Comparison of ENCODE assay signal across 25 mouse cellular contexts in the genomic region with DNA sequence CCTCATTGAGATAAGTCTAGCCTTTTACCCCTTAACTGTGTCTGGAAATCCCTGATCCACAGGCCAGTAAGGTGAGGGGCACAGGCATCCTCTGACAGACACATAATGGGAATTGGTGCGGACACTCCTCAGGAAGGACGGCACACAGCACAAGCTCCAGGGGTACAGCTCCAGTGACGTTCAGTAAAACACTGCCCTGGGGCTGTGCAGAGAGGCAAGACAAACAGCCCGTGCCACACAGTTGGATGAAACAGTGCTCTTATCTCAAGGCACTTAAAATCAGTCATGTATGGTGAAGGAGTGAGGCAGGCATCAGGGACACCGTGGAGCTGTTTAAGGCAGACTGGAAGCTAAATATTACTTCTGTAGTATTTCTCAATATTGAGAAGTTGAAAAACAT. TPM values are rescaled to one million over a fixed set of nuclear protein-coding genes. Genes with fewer than 3 reads are reported as not detected.
A peak's percentile ranks its signal among the peaks of the same experiment; 100 is the strongest.
DNase-seq lines count a peak whose midpoint lies in the region; ATAC-seq lines count a peak whose summit lies in the region.
"Had no signal": no experiment of that assay in that cellular context is flagged by ENCODE, and none has a peak within 500 bp of the region (broad histone marks: within the 10 kb centered on the region; RNA-seq: fewer than 3 reads in every experiment).

No protein-coding gene starts in this region.

- no peak for ATAC-seq in heart, embryonic 11.5 days (replicated peaks; ENCODE audit: insufficient number of reproducible peaks, low FRiP score, low TSS enrichment)
- no peak for ATAC-seq in heart, embryonic 16.5 days (replicated peaks; ENCODE audit: extremely low read depth, insufficient read depth, low FRiP score)
- peak; percentile 41; the same call in 1 of the 2 replicates for ATAC-seq in neural tube, embryonic 13.5 days (ENCODE audit: low read depth)
- no peak for ATAC-seq in neural tube, embryonic 15.5 days (ENCODE audit: low FRiP score)
- ATAC-seq: forebrain, embryonic 15.5 days; hindbrain, postnatal 0 days had no signal

- H3K27me3 ChIP-seq in heart, embryonic 11.5 days (ENCODE audit: control insufficient read depth, insufficient read depth, low read length) = no peaks in the 10 kb centered on the region
- no peaks in the 10 kb centered on the region for H3K27me3 ChIP-seq in heart, embryonic 16.5 days (ENCODE audit: control insufficient read depth, insufficient read depth, low read length)
- no peaks in the 10 kb centered on the region for H3K27me3 ChIP-seq in neural tube, embryonic 13.5 days
- no peaks in the 10 kb centered on the region for H3K27me3 ChIP-seq in neural tube, embryonic 15.5 days (replicated peaks)
- H3K27me3 ChIP-seq: forebrain, embryonic 15.5 days; hindbrain, embryonic 13.5 days had no signal

- H3K4me1 ChIP-seq in heart, embryonic 11.5 days (ENCODE audit: control insufficient read depth, insufficient read depth, low read length) = 0 out of 2 replicates have a peak, but pooled peaks cover 7% of the 10 kb centered on the region
- H3K4me1 ChIP-seq in heart, embryonic 16.5 days (ENCODE audit: control insufficient read depth, insufficient read depth, low read length) = peaks cover 7% of the 10 kb centered on the region; the same call in 1 of the 2 replicates
- H3K4me1 ChIP-seq in neural tube, embryonic 13.5 days (replicated peaks) = peaks cover 8% of the 10 kb centered on the region; the same call in 1 of the 2 replicates
- H3K4me1 ChIP-seq in neural tube, embryonic 15.5 days = 0 out of 2 replicates have a peak, but pooled peaks cover 3% of the 10 kb centered on the region
- H3K4me1 ChIP-seq: forebrain, embryonic 15.5 days had no signal

- peak overlapping the region; percentile 6; the same call in 1 of the 2 replicates for H3K4me2 ChIP-seq in heart, embryonic 11.5 days
- H3K4me2 ChIP-seq in heart, embryonic 16.5 days (ENCODE audit: low read depth, low read length) = peak overlapping the region; percentile 15; the same call in 1 of the 2 replicates
- H3K4me2 ChIP-seq in neural tube, embryonic 13.5 days = no peak overlapping the region
- no peak overlapping the region for H3K4me2 ChIP-seq in neural tube, embryonic 15.5 days
- H3K4me2 ChIP-seq: forebrain, embryonic 15.5 days; hindbrain, embryonic 13.5 days had no signal

- 0 out of 2 replicates have a peak overlapping the region, but pooled peaks have one; percentile 10 for H3K9ac ChIP-seq in heart, embryonic 11.5 days (ENCODE audit: low read depth, low read length)
- no peak overlapping the region for H3K9ac ChIP-seq in heart, embryonic 16.5 days (ENCODE audit: low read length)
- H3K9ac ChIP-seq in neural tube, embryonic 13.5 days = no peak overlapping the region
- H3K9ac ChIP-seq in neural tube, embryonic 15.5 days (replicated peaks) = no peak overlapping the region
- H3K9ac ChIP-seq: forebrain, embryonic 15.5 days; hindbrain, embryonic 13.5 days had no signal

- no peaks in the 10 kb centered on the region for H3K9me3 ChIP-seq in heart, embryonic 11.5 days (replicated peaks; ENCODE audit: control insufficient read depth, low read length)
- no peaks in the 10 kb centered on the region for H3K9me3 ChIP-seq in heart, embryonic 16.5 days (replicated peaks; ENCODE audit: control insufficient read depth, low read length)
- no peaks in the 10 kb centered on the region for H3K9me3 ChIP-seq in neural tube, embryonic 13.5 days
- H3K9me3 ChIP-seq in neural tube, embryonic 15.5 days (replicated peaks) = no peaks in the 10 kb centered on the region
- H3K9me3 ChIP-seq: forebrain, embryonic 15.5 days; hindbrain, embryonic 13.5 days had no signal

- WGBS in heart, embryonic 11.5 days (ENCODE audit: insufficient replicate concordance) = 38% methylated on average over 5 of the region's 5 CpGs
- 34% methylated on average over 5 of the region's 5 CpGs for WGBS in heart, embryonic 16.5 days
- 45% methylated on average over 5 of the region's 5 CpGs for WGBS in neural tube, embryonic 13.5 days
- 46% methylated on average over 5 of the region's 5 CpGs for WGBS in neural tube, embryonic 15.5 days

- no peak overlapping the region for H3K4me3 ChIP-seq in heart, embryonic 11.5 days (ENCODE audit: low read depth, low read length)
- H3K4me3 ChIP-seq in heart, embryonic 16.5 days (ENCODE audit: low read length) = no peak overlapping the region
- H3K4me3 ChIP-seq in neural tube, embryonic 13.5 days = no peak overlapping the region
- H3K4me3 ChIP-seq in neural tube, embryonic 15.5 days (replicated peaks) = no peak overlapping the region
- H3K4me3 ChIP-seq: forebrain, embryonic 15.5 days; hindbrain, embryonic 13.5 days had no signal

- no peaks in the 10 kb centered on the region for H3K36me3 ChIP-seq in heart, embryonic 11.5 days (ENCODE audit: control insufficient read depth, insufficient read depth, low read length)
- H3K36me3 ChIP-seq in heart, embryonic 16.5 days (ENCODE audit: control insufficient read depth, insufficient read depth) = no peaks in the 10 kb centered on the region
- H3K36me3 ChIP-seq in neural tube, embryonic 13.5 days = no peaks in the 10 kb centered on the region
- H3K36me3 ChIP-seq in neural tube, embryonic 15.5 days = no peaks in the 10 kb centered on the region
- H3K36me3 ChIP-seq: forebrain, embryonic 15.5 days; hindbrain, embryonic 13.5 days had no signal

- no peak overlapping the region for H3K27ac ChIP-seq in heart, embryonic 11.5 days (ENCODE audit: low read depth, low read length)
- H3K27ac ChIP-seq in heart, embryonic 16.5 days (ENCODE audit: low read length) = no peak overlapping the region
- H3K27ac ChIP-seq in neural tube, embryonic 13.5 days (replicated peaks) = no peak overlapping the region
- H3K27ac ChIP-seq in neural tube, embryonic 15.5 days (replicated peaks) = no peak overlapping the region
- H3K27ac ChIP-seq: forebrain, embryonic 15.5 days; hindbrain, embryonic 13.5 days; hindbrain, postnatal 0 days had no signal

- intact Hi-C loops in heart, postnatal 36 days (cut with DNase I) = no loop called here

- DNase-seq in heart, postnatal 36 days = no peak
- DNase-seq in heart, adult 11 months = no peak
- DNase-seq in T-cell, adult 2 months (ENCODE audit: low spot score) = no peak
- DNase-seq: adrenal gland, adult 8-10 months; adrenal gland, postnatal 36 days; cerebellum, adult 2 months; cerebellum, postnatal 10 days; gastrocnemius, postnatal 14 days; kidney, adult 11 months had no signal

RNA-seq across cellular contexts. Expression of a gene that starts 4.7 kb away (rescaled TPM):
- not detected in 2 replicates for polyA plus RNA-seq in heart, embryonic 11.5 days (2014; fragmentation: Nextera tagmentation; extraction: Ambion mirVana)
- total RNA-seq in heart, postnatal 36 days (2021) = not detected
- not detected in 2 replicates for polyA plus RNA-seq in heart, embryonic 16.5 days (2015; fragmentation: Nextera tagmentation; extraction: Ambion mirVana)
- polyA plus RNA-seq in neural tube, embryonic 13.5 days (2015; fragmentation: Nextera tagmentation; extraction: Ambion mirVana) = not detected in 2 replicates
- polyA plus RNA-seq in neural tube, embryonic 15.5 days (2015; fragmentation: Nextera tagmentation; extraction: Ambion mirVana) = not detected in 2 replicates
- total RNA-seq: ES-E14; gastrocnemius, adult 18-20 months; gastrocnemius, postnatal 14 days; heart, adult 8-10 months; hematopoietic stem cell, adult 5-6 weeks; hindbrain, postnatal 0 days had no signal
- polyA plus RNA-seq: cerebellum, adult 2 months; embryonic facial prominence, embryonic 11.5 days; forebrain, embryonic 11.5 days; forebrain, embryonic 15.5 days; frontal cortex, adult 2 months; gonadal fat pad, adult 2 months; hindbrain, embryonic 13.5 days; hindbrain, postnatal 0 days; intestine, embryonic 14.5 days had no signal

Comparison
In these comparisons a context has a peak if more than half of its experiments do, and no peak if none do; other contexts are left out.
1. H3K4me2 ChIP-seq: peak in heart, embryonic 11.5 days (single experiment) and heart, embryonic 16.5 days (single experiment); none in neural tube, embryonic 13.5 days (single experiment) and neural tube, embryonic 15.5 days (single experiment).